Mouse (Mus musculus) adrenal gland, adult 8-10 months (tissue): ENCODE measurements around the gene Unc119. TPM values are rescaled to one million over a fixed set of nuclear protein-coding genes. Genes with fewer than 3 reads are reported as not detected.
A peak's percentile ranks its signal among the peaks of the same experiment; 100 is the strongest.

Experiments used
- DNase-seq: peaks from one replicate; pipeline ENCODE4 v3.0.0; 2022
- total RNA-seq, 4 experiments: library from RNA; stranded (reverse); gene quantifications; 2 replicates each; pipeline ENCODE4 v1.2.4; 2022

Gene Unc119
- total RNA-seq, result 10 to 100 TPM; 45.1 to 60.9 (median 53.0) TPM

DNA sequence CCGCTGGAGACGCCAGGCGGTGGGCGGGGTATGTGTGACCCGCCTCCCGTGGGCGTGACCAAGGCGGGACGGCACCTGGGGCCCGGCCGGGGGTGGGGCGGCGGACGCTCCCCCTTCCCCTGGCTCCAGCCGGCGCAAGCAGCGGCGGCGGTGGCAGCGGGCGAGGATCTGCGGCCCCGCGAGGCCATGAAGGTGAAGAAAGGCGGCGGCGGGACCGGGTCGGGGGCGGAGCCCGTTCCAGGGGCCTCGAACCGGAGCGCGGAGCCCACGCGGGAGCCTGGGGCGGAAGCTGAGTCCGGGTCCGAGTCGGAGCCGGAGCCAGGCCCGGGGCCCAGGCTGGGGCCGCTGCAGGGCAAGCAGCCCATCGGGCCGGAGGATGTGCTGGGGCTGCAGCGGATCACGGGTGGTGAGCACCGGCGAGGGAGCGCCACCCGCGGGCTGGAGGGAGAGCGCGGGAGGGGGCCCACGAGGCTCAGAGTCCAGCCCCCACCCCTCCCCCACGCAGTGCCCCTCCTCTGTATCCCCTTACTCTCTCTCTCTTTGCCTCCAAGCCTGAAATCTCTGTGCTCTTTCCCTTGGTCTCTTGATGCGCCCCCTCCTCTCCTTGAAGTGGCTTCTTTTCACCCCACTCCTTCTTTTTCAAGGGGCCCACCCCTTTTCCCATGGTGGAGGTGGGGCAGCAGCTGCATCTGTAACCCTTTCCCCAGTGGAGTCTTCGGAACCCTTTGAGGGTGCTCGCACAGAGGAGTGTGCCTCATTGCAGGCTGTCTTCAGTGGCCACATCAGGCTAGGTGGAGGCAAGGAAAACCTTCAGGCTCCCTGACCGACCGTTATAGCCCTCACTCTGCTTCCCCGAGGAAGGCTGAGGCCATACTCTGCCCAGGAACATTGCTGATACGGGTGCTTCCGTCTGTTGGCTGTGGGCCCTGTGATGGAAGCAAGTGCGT is at the start of gene Unc119:
Gene Unc119, plus strand, starts transcription at position 102 of the 947 bp plus-strand sequence.
- DNase-seq, result peak; percentile 74

DNA sequence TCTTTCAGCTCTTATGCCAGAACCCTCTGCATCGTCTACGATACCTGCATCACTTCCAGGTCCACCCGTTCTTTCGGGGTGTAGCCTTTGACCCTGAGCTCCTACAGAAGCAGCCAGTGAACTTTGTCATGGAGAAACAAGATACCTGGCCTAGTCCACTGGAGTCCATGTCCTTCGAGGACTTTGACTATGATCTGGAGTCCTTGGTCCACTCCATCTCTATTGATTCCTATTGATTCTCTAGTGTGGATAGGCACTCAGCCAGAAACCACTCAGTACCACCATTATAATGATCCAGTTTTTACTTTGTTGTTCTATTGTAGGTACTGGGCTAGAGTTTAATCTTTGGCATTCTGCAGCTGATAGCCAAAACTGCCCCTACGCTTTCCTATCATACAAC is 48.7 kb upstream of the Unc119 start:
- DNase-seq, result no peak

DNA sequence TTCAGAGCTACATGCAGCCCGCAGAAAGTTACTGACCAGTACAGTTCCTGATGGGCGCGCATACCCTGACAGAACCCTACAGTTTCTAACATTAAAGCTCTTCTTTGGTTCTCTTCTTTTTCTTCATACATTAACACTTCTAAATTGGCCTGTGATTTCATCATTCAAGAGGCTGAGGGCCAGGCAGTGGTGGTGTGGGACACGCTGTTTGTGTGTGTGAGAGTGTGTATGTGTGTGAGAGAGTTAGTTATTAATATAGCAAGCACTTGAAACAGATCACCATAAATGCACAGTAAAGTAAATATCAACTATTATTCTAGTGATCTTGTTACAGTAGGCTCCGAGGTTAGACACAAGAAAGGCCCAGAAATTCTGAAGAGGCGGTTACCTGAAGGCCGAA is 42.4 kb upstream of the Unc119 start:
- no peak for DNase-seq

DNA sequence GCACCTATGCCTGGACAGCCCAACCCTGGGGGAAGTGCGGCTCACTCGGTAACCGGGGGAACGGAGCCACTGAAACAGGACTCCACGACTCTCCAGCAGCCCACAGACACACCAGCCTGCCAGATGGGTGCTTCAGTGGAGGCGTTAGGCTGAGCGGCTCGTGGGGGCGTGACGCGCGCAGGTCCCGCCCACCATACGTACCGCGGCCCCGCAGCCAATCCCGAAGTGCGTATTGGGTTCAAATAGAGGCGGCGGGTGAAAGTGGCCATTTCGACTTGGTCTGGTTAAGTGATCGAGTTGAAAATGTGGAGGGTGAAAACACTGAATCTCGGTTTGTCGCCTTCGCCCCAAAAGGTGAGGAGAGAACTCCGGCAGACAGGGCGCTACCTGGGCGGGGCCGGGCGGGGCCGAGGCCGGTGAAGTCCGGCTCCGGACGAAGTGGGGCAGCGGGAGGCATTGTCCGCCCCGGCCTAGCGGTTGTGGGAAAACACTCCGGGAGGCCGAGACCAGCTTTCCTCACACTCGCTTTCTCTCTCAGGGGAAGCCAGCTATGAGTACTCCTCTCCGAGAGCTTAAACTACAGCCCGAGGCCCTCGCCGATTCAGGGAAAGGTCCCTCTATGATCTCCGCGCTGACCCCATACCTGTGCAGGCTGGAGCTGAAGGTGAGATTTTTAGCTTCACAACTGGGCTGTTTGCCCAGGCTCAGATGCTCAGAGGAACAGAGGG is 41.8 kb upstream of the Unc119 start, which contains the start of gene Spag5:
Gene Spag5, plus strand, starts transcription at position 173 of the 728 bp plus-strand sequence.
- DNase-seq, result peak; percentile 85

DNA sequence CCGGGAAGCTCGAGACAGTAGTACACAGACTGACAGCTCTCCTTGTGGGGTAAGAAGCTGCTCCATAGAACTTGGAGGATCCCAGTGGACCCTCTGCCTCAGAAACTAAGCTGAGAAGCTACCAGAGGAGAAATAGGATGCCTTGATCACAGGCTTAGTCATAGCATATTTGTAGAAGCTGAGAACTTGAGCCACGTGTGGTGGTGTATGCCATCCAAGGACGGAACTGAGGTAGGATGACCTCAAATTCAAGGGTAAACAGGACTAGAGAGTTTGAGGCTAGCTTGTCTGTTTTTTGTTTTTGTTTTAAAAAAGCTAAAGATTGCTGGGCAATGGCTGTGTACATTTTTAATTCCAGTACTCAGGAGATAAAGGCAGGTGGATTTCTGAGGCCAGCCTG is 38.0 kb upstream of the Unc119 start:
- DNase-seq, result peak; percentile 55

DNA sequence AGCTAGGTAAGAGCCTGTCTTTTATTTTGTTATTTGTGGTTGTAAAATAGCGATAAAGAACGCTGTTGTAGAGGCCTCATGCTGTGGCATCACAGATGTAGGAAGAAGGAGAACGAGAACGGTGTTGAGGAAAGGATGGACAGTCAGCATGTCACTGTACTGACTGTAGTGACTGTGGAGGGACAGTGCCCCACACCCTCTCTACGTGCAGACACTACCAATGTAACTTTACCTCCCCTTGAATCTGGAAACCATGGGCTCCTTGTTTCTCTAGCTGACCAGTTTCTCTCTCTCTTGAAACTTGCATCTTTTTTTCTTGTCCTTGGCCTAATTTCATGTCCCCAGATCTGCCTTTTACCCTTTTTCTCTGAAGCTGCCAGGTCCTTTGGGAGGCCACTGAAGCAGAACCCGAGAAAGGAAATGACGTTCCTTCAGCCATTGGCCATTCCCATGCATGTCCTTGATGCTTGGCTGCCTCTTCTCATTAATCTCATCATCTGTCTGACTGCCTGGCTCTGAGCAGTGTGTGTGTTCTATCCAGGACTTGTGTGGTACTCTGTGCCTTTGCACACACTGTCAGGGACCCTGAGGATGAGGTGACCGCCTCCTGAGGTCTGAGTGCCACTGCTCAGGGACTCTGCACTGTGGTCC is 32.3 kb upstream of the Unc119 start:
- DNase-seq, result peak; percentile 57

DNA sequence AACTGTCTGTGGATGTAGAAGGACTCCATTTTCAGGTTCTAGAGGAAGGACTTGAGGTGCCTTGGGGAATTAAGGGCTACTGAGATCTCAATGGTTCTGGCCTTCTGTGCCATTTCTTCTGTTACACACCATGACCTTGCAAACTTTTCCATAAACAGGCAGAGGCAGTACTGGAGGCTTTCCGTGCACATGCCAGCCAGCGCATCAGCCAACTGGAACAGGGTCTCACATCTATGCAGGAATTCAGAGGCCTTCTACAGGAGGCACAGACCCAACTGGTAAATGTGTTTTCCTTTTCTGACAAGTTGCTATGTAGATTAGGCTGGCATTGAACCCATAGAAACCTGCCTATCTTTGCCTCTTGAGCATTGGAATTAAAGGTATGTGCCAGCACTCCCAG is 29.6 kb upstream of the Unc119 start:
- DNase-seq, result no peak

DNA sequence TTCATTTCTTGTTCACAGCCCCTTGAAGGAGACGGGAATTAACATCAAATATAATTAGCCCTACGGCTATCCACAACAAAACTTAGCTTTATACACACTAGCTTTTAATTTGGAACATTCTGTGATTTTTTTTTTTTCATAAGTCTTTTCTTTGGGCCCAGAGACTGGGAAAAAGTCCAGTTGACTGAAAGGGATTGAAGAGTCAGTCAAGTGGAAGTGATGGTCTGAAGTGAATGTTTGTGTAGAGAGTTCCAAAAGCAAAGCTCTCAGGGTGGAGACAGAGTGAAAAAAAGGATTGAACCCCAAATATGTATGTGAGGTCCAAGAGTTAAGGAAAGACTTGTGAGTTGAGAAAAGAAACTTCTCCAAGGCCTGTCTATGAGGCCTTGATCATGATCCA is 24.9 kb upstream of the Unc119 start:
- no peak for DNase-seq

DNA sequence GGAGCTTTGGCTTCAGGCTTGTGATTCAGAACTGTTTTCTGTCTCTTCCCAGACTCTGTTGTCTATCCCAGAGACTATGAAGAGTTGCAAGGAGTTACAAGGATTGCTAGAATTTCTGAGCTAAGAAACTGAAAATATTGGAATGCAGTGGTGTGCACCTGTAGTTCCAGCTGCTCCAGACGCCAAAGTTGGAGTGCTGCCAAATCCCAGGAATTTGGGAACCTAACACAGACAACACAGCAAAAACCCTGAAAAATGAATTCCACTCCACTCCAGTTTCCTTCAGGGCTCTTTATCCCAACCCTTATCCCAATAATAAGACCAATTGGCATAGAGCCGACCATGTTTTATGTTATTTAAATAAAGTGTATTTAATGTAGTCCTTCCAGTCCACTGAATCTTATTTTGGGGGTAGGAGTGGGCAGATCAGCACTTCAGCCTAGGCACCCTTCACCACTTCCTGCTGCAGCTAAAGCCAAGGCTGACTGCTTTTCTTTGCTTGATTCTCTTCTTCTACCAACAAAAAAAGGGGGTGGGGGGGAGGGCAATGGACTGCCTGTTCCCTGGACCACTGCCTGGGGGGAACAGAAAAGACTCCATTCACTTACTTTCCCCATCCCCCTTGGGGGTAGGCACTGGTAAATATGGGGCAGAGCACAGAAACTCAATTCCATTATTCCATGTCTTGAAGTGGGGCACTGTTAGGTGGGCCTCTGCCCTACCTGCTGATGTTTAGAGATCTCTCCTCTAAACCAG is 21.0 kb upstream of the Unc119 start:
- DNase-seq, result no peak

DNA sequence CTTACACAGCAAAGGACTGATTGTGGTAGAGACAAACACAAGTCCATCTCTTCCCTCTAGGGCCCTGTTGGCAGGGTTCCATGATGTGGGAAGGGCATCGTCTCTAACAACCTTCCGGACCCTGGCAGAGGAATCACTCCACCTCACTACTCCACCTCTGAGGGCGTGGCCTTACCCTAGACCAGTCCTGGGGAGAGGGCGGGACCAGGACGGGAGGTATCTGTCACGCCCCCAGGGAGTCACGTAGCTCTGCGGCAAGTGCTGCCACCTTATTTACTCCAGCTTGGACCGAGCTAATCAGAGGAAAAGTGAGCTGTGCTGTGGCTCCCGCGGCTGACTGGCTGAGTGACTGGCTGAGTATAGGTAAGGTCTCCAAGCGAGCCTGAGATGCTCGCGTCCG is 20.4 kb upstream of the Unc119 start, which contains the start of gene Aldoc:
Gene Aldoc, plus strand, starts transcription at position 109 of the 400 bp plus-strand sequence.
- DNase-seq, result peak; percentile 89

DNA sequence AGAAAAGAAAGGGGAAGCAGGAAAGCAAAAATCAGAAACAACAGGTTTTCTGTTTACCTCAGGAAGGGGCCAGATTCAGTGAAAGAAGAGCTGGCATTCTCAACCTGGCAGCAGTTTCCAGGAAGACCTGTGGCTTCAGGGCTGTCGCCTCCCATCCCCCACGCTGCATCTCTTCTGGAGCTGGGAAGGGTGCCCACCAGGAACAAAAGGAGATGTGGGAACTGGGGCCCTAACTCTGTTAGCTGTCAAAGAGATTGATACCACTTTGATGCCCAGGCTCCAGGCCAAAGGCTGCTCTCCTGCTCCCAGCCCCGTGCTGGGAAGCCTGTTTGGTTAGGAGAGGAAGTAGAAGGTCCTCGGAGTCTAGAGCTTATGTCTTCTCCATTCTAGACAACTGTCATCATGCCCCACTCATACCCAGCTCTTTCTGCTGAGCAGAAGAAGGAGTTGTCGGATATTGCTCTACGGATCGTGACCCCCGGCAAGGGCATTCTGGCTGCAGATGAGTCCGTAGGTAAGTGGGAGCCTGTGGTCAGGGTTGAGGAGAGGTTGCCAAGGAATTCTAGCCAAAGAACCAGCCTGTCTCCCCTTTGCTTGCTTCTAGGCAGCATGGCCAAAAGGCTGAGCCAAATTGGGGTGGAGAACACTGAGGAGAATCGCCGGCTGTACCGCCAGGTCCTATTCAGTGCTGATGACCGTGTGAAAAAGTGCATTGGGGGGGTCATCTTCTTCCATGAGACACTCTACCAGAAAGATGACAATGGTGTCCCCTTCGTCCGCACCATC is 19.1 kb upstream of the Unc119 start:
- no peak for DNase-seq

DNA sequence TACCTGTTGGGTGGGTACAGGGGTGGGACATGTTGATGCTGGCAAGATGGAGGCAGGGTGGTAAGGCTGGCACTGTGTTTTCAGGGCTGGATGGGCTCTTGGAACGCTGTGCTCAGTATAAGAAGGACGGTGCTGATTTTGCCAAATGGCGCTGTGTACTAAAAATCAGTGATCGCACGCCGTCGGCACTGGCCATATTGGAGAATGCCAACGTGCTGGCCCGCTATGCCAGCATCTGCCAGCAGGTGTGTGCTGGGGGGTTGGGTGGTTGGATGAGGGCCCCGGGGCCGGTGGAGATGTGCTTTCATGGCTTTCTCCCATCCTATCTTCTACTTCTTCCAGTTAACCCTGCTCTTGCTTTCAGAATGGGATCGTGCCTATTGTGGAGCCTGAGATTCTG is 18.3 kb upstream of the Unc119 start:
- no peak for DNase-seq

DNA sequence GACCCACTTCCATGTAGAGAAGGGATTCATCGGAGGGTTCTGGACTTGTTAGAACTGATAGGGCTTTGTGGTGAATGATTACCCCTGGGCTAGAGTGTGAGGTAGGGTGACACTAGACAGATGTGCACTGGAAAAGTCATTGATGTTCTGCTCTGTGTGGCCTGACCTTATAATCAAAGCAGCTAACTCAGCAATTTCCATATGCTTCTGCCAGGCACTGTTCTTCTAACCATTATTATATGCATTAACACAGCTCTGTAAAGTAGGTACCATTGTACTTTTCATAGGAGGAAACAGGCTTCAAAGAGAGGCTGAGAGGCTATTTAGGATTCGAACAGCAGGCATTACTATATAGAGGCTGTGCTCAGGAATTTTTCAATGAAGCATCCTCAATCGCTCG is 16.1 kb upstream of the Unc119 start:
- no peak for DNase-seq

DNA sequence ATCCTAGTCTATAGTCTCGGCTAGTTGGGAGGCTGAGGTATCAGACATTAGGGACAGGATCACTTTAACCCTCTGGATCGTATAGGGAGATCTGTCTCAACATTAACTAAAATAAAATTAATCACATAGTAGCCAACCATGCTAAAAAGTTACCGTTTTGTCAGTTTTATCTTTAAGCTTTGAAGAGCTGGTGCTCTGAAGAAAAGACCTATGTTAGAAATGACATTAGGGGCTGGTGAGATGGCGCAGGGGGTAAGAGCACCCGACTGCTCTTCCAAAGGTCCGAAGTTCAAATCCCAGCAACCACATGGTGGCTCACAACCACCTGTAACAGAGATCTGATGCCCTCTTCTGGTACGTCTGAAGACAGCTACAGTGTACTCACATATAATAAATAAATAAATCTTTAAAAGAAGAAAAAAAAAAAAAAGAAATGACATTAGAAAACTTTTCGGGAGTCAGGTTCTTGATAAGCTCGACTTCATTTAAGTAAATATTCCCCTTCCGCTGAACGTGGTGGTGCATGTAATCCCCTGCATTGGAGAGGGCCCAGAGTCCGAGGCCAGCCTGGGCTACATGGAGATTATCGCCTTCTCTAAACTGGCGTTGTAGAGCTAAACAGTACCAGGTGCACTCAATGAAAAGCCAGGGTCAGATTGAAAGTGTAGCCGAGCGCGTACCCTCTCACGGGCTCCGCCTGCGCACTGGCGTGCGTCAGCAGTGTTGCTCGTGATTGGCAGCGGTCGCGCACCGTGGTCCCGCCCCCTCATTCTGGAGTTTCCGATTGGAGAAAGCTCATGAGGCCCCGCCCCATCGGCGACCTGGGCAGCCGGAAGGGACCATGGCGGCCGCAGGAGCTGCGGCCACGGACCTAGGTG is 15.4 kb upstream of the Unc119 start, which contains the start of gene Pigs:
Gene Pigs, plus strand, starts transcription at position 782 of the 878 bp plus-strand sequence.
- peak; percentile 95 for DNase-seq

DNA sequence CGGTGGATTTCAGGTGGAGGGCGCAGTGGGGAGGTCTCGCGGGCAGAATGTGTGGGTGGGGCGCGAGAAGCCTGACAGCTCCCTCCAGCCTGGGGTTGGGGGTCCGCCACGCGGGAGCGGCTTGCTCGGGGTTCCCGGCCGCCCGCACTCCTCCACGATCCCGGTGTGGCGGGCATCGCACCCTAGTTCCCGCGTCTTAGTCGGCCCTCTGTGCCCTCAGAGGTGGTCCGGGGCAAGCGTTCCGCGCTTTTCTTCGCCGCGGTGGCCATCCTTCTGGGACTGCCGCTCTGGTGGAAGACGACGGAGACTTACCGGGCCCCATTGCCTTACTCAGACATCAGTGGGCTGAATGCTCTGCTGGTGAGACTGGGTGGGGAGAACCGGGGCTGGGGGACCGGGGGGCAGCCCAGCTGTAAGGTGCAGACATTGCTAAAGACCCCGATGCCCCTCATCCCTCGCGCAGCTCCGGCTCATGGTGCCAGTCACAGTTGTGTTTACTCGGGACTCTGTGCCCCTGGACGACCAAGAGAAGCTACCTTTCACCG is 14.7 kb upstream of the Unc119 start:
- no peak for DNase-seq

DNA sequence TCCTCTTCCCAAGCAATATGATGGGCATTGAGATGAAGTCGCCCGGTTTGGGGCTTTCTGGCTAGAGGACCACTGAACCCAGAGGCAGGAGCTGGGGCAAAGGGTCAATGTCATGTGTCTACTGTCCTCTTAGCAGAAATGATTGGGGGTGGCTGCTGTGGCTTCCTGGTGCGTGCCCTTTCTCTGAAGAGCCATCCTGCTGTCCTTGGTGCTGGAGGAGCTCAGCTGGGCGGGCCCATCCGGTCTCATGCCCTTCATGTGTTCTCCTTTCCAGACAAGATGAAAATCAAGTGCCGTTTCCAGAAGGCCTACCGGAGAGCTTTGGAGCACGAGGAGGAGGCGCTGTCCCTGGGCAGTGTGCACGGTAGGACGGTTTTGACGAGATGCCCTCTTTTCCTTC is 10.6 kb upstream of the Unc119 start:
- DNase-seq, result no peak

DNA sequence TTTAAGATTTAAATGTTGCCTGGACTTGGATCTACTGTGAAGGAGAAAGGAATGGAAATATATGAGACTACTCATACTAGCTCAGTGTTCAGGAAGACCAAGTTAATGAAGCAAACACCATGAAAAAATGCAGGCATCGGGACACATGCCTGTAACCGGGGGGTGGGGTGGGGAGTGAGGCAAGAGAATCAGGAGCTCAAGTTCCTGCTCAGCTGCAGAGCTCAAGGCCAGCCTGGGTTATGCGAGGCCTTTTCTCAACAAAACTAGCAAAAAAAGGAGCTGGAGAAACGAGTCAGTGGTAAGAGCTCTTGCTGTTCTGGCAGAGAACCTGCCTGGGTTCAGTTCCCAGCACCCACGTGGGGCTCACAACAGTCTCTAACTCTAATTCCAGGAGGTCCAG is 9.3 kb upstream of the Unc119 start:
- DNase-seq, result no peak

DNA sequence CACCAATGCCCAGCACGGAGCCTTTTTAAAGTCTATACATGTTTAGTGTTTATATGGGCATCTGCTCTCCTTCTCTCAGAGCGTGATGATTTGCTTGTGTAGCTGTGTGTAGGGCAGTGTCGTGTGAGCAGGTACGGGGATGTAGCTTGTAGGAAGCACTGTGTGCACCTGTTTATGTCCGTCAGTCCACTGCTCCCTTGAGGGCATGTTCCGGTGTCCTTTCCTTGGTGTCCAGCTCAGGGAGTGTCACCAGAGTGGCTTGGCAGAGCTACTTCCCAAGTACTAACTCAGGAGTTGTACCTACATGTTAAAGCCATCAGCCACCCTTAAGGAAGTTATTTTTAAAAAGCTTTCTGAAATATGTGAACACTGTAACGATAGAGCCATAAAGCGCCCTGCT is 6.2 kb upstream of the Unc119 start:
- no peak for DNase-seq

DNA sequence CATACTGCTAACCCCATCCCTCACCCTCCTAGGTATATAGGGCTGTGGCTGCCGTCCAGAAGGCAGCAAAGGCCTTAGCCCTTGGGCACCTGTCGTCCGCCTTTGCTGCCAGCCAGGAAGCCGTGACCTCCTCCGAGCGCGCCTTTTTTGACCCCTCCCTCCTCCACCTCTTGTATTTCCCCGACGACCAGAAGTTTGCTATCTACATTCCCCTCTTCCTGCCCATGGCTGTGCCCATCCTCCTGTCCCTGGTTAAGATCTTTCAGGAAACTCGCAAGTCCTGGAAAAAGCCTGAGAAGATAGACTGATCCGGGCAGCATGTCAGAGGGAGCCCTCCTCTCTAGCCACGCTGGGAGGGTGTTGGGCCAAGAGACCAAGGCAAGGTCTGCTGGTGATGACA is 1.6 kb upstream of the Unc119 start:
- no peak for DNase-seq

DNA sequence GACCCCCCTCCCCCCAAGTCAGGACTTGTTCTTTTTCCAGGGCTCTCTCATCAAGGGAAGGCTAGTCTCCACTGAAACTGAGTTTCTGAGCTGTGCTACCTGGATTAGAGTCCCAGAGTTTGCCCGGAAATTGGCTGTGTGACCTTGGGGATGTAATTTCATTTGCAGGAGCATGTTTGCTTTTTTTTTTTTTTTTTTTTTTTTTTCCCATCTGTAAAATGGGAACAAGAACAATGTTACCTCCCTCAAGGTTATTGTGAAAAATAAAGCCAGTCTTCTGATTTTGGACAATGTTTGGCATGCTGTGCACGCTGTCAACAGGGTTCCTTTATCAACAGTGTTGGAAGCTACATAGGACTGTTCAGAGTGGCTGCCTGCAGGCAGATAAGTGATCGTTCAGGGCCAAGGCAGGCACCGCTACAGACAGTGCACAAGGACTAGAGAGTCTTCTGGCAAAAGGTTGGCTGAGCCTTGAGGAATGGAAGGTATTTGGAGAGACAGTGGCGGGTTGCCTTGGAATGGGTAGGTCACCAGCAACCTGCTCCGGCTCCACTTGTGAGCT is 1.1 kb downstream of the Unc119 start:
- DNase-seq, result no peak
